Mouse (Mus musculus): ENCODE data around the gene Tnpo2. TPM values are rescaled to one million over a fixed set of nuclear protein-coding genes. Genes with fewer than 3 reads are reported as not detected.
"Not testable (repeated sequence)": the region's sequence is repeated elsewhere in the genome, so short reads cannot be mapped to it uniquely, and the experiment has no call there.

Gene Tnpo2
- polyA plus RNA-seq, 1 experiment from 2014 or later = 49.0 TPM

DNA sequence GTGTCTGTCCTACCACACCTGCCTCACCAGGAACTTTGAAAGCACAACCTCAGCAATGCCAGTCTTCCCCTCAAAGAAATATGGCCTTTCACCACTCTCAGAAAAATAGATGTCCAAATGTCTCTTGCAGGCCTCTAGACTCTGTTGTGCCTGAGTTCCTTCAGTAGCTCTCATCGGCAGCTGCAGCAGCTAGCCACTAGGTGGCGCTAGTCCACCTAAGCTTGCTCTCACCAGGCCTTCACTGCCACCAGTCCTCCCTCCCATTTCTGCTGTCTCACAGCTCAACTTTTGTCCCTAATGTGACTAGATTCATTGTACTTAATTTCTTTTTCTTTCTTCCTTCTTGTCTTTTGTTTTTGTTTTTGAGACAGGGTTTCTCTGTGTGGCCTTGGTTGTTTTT, 40.3 kb downstream of the Tnpo2 start:
- Histone ChIP-seq H3K9ac (peak overlapping the region; percentile 17; the same call in 1 of the 2 replicates), H3K4me1 (replicated peaks) (peaks cover 41% of the 10 kb centered on the region), H3K36me3 (peaks cover 51% of the 10 kb centered on the region), H3K27me3 (no peaks in the 10 kb centered on the region), H3K4me2 (no peak overlapping the region), H3K4me3 (no peak overlapping the region), H3K27ac (replicated peaks) (no peak overlapping the region), H3K9me3 (no peaks in the 10 kb centered on the region)
- WGBS = 0% methylated on average over 2 of the region's 2 CpGs
- no peak for ATAC-seq (ENCODE audit: low read depth)

DNA sequence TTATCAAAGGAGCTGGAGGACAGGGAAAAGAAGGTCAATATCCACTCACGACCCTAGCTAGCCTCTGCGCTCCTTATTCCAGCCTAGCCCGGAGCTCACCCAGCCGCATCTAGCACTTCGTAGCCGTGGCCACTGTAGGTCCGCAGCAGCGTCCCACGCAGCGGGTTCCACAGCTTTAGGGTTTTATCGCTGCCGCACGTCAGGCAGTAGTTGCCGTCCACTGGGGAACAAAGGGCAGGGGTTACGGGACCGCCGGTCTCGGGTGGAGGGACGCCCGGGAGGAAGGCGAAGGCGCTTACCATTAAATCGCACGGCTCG, 43.5 kb downstream of the Tnpo2 start:
- Histone ChIP-seq H3K4me2 (peak overlapping the region; percentile 94), H3K9ac (peak overlapping the region; percentile 93), H3K27me3 (no peaks in the 10 kb centered on the region), H3K36me3 (peaks cover 35% of the 10 kb centered on the region), H3K4me3 (peak overlapping the region; percentile 92), H3K9me3 (no peaks in the 10 kb centered on the region), H3K4me1 (replicated peaks) (peaks cover 47% of the 10 kb centered on the region), H3K27ac (replicated peaks) (peak overlapping the region; percentile 54)
- ATAC-seq (ENCODE audit: low read depth) = no peak
- 1% methylated on average over 25 of the region's 25 CpGs for WGBS

DNA sequence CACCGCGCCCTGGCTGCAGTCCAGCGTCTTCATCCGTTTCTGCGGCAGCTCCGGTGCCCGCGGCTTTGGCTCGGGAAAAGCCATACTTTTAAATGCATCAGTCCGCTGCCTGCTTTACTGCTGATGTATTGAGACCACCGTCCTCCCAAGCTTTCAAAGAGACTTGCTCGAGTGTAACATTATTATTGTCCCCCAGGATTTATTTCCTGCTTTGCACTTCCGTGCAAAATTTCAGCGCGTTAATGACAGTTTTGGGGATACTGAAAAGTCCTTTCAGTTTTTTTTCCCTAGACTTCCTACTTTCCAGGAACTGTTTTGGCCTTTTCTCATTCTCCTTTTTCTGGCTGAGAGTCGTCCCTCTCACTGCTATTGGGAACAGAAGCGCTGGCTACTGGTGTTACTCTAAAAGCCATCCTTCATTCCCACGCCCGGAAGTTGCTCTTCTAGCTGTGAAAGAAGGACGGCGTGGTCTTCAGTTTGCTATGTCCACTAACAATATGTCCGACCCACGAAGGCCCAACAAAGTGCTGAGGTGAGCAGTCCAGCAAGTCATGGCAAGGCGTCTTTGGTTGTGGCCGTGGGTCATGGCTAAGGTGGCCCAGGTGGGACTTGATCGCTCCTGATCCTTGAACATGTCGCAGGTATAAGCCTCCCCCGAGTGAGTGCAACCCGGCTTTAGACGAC, 44.0 kb downstream of the Tnpo2 start, which contains the start of gene Wdr83os:
Gene Wdr83os (plus strand): TSS at position 209 of the 684 bp plus-strand sequence.
- ATAC-seq (ENCODE audit: low read depth) = peak; percentile 25; the same call in 1 of the 2 replicates
- Histone ChIP-seq H3K27me3 (no peaks in the 10 kb centered on the region), H3K4me3 (peak within 1 kb of the TSS; percentile 92), H3K9me3 (no peaks in the 10 kb centered on the region), H3K27ac (replicated peaks) (peak within 1 kb of the TSS; percentile 54), H3K9ac (peak within 1 kb of the TSS; percentile 93), H3K4me2 (peak within 1 kb of the TSS; percentile 94), H3K36me3 (peaks cover 35% of the 10 kb centered on the region), H3K4me1 (replicated peaks) (peaks cover 47% of the 10 kb centered on the region)
- under 1% methylated on average over 30 of the region's 30 CpGs for WGBS

DNA sequence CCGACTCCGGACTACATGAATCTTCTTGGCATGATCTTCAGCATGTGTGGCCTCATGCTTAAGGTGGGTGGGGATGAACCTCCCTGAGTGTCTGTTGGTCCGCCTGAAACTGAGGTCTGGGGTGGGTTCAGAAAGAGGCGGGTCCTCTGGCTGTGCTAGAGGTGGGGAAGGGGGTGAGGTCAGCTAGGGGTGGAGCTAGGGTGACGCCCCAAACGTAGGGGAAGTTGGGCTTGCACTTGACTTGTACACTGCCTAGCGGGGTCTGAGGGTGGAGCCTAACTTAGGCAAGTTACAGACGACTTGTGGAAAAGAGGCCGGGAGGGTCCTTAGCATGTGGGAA, 44.5 kb downstream of the Tnpo2 start, which contains the start of gene Wdr83:
Gene Wdr83 (minus strand): TSS at position 91 of the 340 bp plus-strand sequence.
- whole genome bisulfite sequencing = 2% methylated on average over 9 of the region's 9 CpGs
- peak within 1 kb of the TSS; percentile 94 for H3K4me2 ChIP-seq
- H3K9ac ChIP-seq = peak within 1 kb of the TSS; percentile 93
- peaks cover 47% of the 10 kb centered on the region for H3K4me1 ChIP-seq (replicated peaks)
- H3K9me3 ChIP-seq = no peaks in the 10 kb centered on the region
- peak within 1 kb of the TSS; percentile 54 for H3K27ac ChIP-seq (replicated peaks)
- peak within 1 kb of the TSS; percentile 92 for H3K4me3 ChIP-seq
- H3K36me3 ChIP-seq = peaks cover 30% of the 10 kb centered on the region
- ATAC-seq (ENCODE audit: low read depth) = peak; percentile 24
- no peaks in the 10 kb centered on the region for H3K27me3 ChIP-seq

DNA sequence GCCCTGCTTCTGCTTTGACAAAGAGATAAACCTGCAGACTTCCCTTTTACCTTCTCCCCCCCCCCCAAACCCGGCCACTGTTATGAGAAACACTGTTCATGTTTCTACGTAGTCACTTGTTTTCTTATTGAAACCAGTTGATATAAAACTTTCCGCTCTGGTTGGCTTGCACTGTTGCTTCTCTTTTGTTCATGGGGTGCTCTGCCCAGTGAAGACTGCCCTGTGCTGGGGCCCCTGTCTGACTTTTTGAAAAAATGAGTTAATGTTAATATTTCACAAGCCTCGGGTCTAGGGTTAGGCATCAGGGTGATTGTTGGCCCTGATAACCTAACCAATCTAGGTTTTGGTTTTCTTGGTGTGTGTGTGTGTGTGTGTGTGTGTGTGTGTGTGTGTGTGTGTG, 45.5 kb downstream of the Tnpo2 start:
- not testable (repeated sequence) for H3K9ac ChIP-seq; H3K27me3 ChIP-seq; H3K4me2 ChIP-seq; ATAC-seq (ENCODE audit: low read depth); H3K9me3 ChIP-seq; H3K27ac ChIP-seq (replicated peaks); H3K4me3 ChIP-seq
- peaks cover 30% of the 10 kb centered on the region for H3K36me3 ChIP-seq
- H3K4me1 ChIP-seq (replicated peaks) = peaks cover 47% of the 10 kb centered on the region
- 92% methylated on average over 4 of the region's 4 CpGs for WGBS

DNA sequence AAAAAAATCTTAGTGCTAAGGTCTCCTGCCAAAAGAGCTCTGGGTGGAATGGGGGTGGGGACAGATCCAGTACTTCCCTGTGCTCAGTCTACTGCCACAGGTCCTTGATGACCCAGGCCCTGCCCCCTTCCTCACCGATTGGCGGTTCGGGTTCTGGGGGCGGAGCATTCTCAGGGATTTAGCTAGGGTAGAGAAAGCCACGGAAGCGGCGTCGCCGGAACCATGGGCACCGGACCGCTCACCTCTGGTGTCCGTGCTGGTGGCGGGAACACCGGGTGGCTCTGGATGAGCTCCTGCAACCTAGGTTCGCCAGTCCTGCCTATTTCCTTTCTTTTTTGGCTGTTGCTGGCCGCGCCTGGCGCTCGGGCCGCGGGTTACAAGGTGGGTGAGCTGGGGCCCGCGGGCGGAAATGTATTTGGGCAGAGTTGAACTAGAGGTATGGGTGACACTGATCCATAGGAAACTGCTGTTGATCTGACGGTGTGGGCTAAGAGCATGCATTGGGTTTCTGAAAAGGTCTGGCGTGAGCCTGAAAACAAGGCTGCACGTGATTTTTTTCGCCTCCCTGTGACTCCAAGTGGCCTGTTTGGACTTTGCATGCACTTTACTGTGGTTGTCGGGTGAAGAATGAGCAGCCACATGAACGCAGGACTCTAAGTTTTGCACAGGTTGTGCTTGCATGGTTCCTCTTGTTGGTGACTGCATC, 46.5 kb downstream of the Tnpo2 start, which contains the start of gene Man2b1:
Gene Man2b1 (plus strand): TSS at position 163 of the 706 bp plus-strand sequence.
- no peak within 1 kb of the TSS for H3K27ac ChIP-seq (replicated peaks)

DNA sequence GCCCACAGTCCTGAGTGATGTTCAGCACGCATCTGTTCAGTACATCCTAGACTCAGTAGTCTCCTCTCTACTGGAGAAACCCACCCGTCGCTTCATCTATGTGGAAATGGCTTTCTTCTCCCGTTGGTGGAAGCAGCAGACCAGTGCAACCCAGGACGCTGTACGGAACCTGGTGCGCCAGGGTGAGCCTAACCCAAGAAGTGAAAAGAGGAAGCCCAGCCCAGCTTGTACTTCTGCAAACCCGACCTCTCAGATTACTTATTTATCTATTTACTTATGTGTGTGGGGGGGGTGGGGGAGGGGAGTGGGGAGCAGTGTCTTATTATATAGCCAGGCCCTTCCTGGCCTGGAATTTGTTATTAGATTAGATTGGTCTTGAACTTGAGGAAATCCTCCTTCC, 47.9 kb downstream of the Tnpo2 start:
- H3K4me2 ChIP-seq = 0 out of 2 replicates have a peak overlapping the region, but pooled peaks have one; percentile 5
- H3K9ac ChIP-seq = no peak overlapping the region; the same call in 1 of the 2 replicates
- H3K9me3 ChIP-seq = no peaks in the 10 kb centered on the region
- ATAC-seq (ENCODE audit: low read depth) = no peak
- 90% methylated on average over 8 of the region's 8 CpGs for WGBS
- peaks cover 36% of the 10 kb centered on the region for H3K36me3 ChIP-seq
- H3K27me3 ChIP-seq = no peaks in the 10 kb centered on the region
- peaks cover 38% of the 10 kb centered on the region for H3K4me1 ChIP-seq (replicated peaks)
- no peak overlapping the region for H3K27ac ChIP-seq (replicated peaks)
- no peak overlapping the region for H3K4me3 ChIP-seq

More for the DNA sequence above, 46.5 kb downstream of the Tnpo2 start, which contains the start of gene Man2b1:
- Histone ChIP-seq H3K27me3 (no peaks in the 10 kb centered on the region), H3K36me3 (peaks cover 33% of the 10 kb centered on the region), H3K9me3 (no peaks in the 10 kb centered on the region), H3K4me3 (peak within 1 kb of the TSS; percentile 63), H3K4me1 (replicated peaks) (peaks cover 47% of the 10 kb centered on the region), H3K9ac (peak within 1 kb of the TSS; percentile 83), H3K4me2 (peak within 1 kb of the TSS; percentile 89)
- ATAC-seq (ENCODE audit: low read depth) = peak; percentile 75
- under 1% methylated on average over 30 of the region's 30 CpGs for WGBS

DNA sequence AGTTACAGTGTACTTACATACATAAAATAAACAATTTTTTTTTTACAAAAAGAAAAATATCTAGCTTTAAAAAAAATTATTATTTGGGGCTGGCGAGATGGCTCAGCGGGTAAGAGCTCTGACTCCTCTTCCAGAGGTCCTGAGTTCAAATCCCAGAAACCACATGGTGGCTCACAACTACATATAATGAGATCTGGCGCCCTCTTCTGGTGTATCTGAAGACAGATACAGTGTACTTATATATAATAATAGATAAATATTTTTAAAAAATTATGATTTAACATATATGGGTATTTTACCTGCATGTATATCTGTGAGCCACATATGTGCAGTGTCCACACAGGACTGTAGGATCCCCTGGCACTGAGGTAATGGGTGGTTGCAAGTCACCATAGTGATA, 49.5 kb downstream of the Tnpo2 start:
- Histone ChIP-seq H3K4me3 (no peak overlapping the region), H3K27ac (replicated peaks) (no peak overlapping the region), H3K36me3 (peaks cover 36% of the 10 kb centered on the region), H3K4me2 (no peak overlapping the region), H3K27me3 (no peaks in the 10 kb centered on the region), H3K9me3 (no peaks in the 10 kb centered on the region), H3K9ac (no peak overlapping the region), H3K4me1 (replicated peaks) (peaks cover 30% of the 10 kb centered on the region)
- WGBS = 81% methylated on average over 3 of the region's 3 CpGs
- ATAC-seq (ENCODE audit: low read depth) = no peak

DNA sequence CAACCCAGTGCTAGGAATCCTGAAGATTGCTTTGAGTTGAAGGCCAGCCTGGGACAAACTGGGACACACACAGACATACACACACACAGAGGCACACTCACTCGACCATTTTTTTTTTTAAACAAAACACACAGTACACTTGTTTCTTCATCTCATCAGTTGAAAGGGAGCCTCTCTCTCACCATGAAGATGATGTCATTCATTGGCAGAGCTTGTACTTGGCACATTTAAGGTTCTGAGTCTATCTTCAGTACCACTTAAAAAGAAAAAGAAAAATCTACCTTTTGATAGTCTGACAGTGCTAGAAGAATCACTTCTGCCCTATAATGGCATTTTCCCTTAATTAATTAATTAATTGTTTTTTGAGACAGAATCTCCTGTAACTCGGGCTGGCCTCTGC, 52.1 kb downstream of the Tnpo2 start:
- H3K9ac ChIP-seq = no peak overlapping the region
- no peak overlapping the region for H3K4me2 ChIP-seq
- H3K4me1 ChIP-seq (replicated peaks) = peaks cover 6% of the 10 kb centered on the region
- no peaks in the 10 kb centered on the region for H3K27me3 ChIP-seq
- H3K9me3 ChIP-seq = no peaks in the 10 kb centered on the region
- WGBS = 83% methylated on average over 2 of the region's 2 CpGs
- peaks cover 42% of the 10 kb centered on the region for H3K36me3 ChIP-seq
- H3K27ac ChIP-seq (replicated peaks) = no peak overlapping the region
- no peak overlapping the region for H3K4me3 ChIP-seq
- no peak for ATAC-seq (ENCODE audit: low read depth)

DNA sequence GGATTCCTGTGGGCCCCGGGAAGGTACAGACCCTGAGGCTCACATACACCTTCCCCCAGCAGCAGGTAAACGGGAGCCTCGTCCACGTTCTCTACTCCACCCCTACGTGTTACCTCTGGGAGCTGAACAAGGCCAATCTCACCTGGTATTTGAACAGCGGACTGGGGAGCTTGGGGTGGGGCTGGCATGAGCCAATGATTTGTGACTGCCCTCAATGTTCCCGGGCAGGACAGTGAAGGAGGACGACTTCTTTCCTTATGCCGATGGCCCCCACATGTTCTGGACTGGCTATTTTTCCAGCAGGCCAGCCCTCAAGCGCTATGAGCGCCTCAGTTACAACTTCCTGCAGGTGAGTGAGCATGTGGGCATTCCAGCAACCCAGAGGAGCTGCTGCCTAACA, 54.1 kb downstream of the Tnpo2 start:
- no peak overlapping the region for H3K27ac ChIP-seq (replicated peaks)
- H3K9ac ChIP-seq = no peak overlapping the region
- ATAC-seq (ENCODE audit: low read depth) = no peak
- no peak overlapping the region for H3K4me2 ChIP-seq
- H3K4me3 ChIP-seq = no peak overlapping the region
- H3K9me3 ChIP-seq = no peaks in the 10 kb centered on the region
- no peaks in the 10 kb centered on the region for H3K4me1 ChIP-seq (replicated peaks)
- H3K27me3 ChIP-seq = no peaks in the 10 kb centered on the region
- peaks cover 53% of the 10 kb centered on the region for H3K36me3 ChIP-seq
- WGBS = 91% methylated on average over 11 of the region's 11 CpGs

DNA sequence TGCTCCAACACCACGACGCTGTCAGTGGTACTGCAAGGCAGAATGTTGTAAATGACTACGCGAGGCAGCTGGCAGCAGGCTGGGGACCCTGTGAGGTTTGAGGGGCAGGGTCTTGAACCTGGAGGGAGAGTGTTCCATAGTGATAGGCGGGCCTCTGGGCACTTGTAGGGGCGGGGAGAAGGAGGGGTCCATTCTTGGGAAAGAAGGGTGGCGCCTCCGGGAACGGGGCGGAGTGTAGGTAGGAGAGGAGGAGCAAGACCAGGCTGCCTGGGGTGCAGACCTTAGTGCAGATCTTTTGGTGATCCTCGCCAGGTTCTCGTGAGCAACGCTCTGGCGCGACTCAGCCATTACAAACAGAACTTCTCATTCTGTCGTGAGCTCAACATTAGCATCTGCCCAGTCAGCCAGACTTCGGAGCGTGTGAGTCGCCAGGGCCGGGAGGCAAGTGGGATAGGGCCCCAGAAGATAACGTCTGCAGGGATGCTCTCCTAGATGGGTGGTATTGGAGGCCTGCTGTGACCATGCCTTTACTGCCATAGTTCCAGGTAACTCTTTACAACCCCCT, 54.9 kb downstream of the Tnpo2 start:
- Histone ChIP-seq H3K4me3 (no peak overlapping the region), H3K4me1 (replicated peaks) (no peaks in the 10 kb centered on the region), H3K27ac (replicated peaks) (no peak overlapping the region), H3K9ac (no peak overlapping the region), H3K9me3 (no peaks in the 10 kb centered on the region), H3K36me3 (peaks cover 59% of the 10 kb centered on the region), H3K27me3 (no peaks in the 10 kb centered on the region), H3K4me2 (no peak overlapping the region)
- ATAC-seq (ENCODE audit: low read depth) = no peak
- WGBS = 32% methylated on average over 21 of the region's 21 CpGs

DNA sequence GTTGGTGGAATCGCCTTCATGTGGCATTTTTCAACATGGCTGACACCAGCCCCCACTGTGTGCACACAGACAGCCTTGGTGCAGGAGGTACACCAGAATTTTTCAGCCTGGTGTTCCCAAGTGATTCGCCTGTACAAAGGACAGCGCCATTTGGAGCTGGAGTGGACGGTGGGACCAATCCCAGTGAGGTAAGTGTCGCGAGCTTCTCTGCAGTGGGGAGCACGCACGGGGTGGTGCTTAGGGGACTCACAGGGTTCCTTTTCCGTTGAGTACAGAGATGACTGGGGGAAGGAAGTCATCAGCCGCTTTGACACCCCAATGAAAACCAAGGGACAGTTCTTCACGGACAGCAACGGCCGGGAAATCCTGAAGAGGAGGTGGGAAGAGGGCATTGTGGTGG, 58.3 kb downstream of the Tnpo2 start:
- H3K27ac ChIP-seq (replicated peaks) = no peak overlapping the region
- no peaks in the 10 kb centered on the region for H3K9me3 ChIP-seq
- WGBS = 91% methylated on average over 13 of the region's 13 CpGs
- no peak overlapping the region for H3K4me2 ChIP-seq
- no peak for ATAC-seq (ENCODE audit: low read depth)
- no peaks in the 10 kb centered on the region for H3K4me1 ChIP-seq (replicated peaks)
- no peaks in the 10 kb centered on the region for H3K27me3 ChIP-seq
- H3K4me3 ChIP-seq = no peak overlapping the region
- no peak overlapping the region for H3K9ac ChIP-seq
- H3K36me3 ChIP-seq = peaks cover 58% of the 10 kb centered on the region

All from neural tube, embryonic 13.5 days (tissue).